Mouse (Mus musculus): ENCODE measurements around the gene Casp8ap2. TPM values are rescaled to one million over a fixed set of nuclear protein-coding genes. Genes with fewer than 3 reads are reported as not detected.

The Casp8ap2 gene
- 38.9 and 45.2 TPM in 2 replicates for polyA plus RNA-seq (2015; fragmentation: Nextera tagmentation; extraction: Ambion mirVana)

DNA sequence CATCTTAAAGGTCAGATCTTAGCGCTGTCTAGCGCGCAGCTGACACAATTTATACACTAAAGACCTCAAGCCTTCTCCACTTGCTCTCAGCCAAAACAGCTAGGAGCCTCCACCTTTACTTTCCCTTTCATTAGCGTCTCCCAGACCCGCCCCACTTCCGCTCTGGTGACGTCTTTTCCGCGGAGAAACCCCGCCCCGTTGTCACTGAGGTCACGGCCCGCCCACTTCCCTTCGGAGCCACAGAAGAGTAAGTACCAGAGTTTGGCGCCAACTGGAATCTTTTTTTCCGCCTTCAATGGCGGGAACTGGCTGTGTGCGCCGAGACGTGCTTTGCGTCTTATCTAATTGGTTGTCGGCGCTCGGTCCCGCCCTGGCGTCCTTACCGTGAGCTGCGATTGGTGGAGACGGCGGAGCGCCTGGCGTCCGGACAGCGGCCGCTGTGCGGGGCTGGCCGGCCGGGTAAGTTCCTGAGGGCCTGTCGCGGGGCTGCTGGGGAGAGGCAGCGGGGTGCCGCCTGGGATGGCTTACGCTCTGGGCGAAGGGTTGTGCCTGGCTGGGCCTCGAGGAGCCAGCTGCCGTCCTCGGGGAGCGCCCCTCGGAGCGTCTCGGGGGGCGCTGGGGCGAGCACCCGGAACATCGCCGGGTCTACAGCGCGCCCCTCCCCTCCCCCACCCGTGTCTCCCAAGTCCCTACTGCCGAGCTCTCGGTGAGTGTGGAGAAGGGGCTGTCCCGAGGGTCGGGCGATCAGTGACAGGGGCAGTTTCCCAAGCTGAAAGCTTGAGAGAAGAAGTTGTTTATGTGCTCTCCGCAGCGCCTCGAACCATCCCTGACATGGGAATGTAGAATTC, at the start of gene Casp8ap2:
Gene Casp8ap2 (plus strand): TSS at position 418 of the 848 bp plus-strand sequence.
- under 1% methylated on average over 66 of the region's 67 CpGs for WGBS
- peak; percentile 98 for ATAC-seq (ENCODE audit: low FRiP score)
- H3K9me3 ChIP-seq (replicated peaks), result no peaks in the 10 kb centered on the region
- H3K27me3 ChIP-seq (replicated peaks), result no peaks in the 10 kb centered on the region
- peak within 1 kb of the TSS; percentile 89 for H3K27ac ChIP-seq (replicated peaks)
- H3K4me2 ChIP-seq, result peak within 1 kb of the TSS; percentile 79
- no peaks in the 10 kb centered on the region for H3K36me3 ChIP-seq
- peak within 1 kb of the TSS; percentile 66 for H3K9ac ChIP-seq (replicated peaks)
- H3K4me3 ChIP-seq (replicated peaks), result peak within 1 kb of the TSS; percentile 76
- H3K4me1 ChIP-seq, result peaks cover 20% of the 10 kb centered on the region

DNA sequence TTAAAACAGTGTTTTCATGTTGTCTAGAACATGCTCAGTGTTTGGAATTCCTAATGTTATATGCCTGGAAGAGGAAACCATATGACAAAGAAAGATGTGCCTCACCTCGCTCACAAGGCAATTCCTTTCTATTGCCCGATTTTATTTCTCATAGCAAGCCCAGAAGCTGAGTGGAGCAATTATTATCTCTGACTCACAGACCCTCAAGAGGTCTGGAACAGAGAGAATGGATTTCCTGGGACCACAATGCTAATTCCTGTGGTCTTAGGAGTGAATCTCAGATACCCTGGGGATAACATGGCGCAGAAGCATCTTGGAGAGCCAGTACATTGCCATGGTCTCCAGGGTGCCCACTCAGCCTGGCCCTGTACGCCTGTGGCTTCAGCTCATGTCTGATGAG, 46.2 kb upstream of the Casp8ap2 start:
- WGBS, result 54% methylated on average over 4 of the region's 4 CpGs
- Histone ChIP-seq H3K4me2 (no peak overlapping the region), H3K27ac (replicated peaks) (0 out of 2 replicates have a peak overlapping the region, but pooled peaks have one; percentile 24), H3K9ac (replicated peaks) (no peak overlapping the region), H3K9me3 (replicated peaks) (no peaks in the 10 kb centered on the region), H3K4me3 (replicated peaks) (no peak overlapping the region), H3K27me3 (replicated peaks) (no peaks in the 10 kb centered on the region), H3K36me3 (peaks cover 7% of the 10 kb centered on the region; the same call in 1 of the 2 replicates), H3K4me1 (peaks cover 27% of the 10 kb centered on the region)
- no peak for ATAC-seq (ENCODE audit: low FRiP score)

DNA sequence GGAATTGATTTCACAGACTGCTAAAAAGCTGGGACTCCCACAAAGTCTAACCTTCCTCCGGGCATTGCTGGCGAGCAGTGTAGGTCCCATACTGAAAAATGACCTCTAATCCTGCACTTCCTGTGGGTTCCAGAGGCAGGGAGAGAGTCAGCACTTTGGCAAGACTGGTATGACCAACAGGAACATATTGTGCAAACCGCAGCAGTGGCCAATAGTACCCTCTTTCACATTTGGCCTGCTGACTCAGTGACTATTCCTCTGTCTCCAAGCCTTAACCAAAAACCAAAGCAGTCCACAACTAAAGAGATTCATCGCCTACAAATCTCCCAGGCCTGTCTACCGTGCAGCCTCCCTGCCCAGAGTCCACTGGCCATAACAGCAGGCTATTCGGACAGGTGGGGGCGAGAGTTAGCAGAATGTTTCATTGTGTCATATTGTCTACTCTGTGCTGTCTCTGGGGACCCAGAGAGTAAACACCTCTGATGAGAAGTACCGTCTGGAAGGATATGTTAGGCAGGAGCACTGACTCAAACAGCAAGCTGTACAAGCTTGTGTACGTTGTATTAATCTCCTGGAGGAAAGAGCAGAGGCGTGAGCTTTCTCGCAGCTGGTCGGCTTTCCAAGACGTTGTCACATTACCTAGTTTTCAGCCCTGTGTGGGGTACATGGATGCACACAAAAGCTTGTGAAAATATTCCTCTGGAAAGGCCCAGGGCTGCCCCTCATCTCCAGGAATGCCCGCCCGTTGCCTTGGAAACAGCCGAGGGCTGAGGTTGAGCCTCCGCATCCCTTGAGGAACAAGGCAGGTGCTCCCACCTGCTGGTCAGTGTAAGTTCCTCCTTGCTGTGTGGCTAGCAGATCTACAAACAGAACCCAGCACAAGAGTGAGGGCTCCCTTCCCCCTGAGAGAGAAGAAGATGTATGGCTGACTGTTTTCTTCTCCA, 45.0 kb upstream of the Casp8ap2 start:
- peak; percentile 68 for ATAC-seq (ENCODE audit: low FRiP score)
- 37% methylated on average over 17 of the region's 17 CpGs for WGBS
- peak overlapping the region; percentile 24 for H3K27ac ChIP-seq (replicated peaks)
- no peak overlapping the region for H3K9ac ChIP-seq (replicated peaks)
- H3K36me3 ChIP-seq, result peaks cover 5% of the 10 kb centered on the region; the same call in 1 of the 2 replicates
- no peak overlapping the region for H3K4me3 ChIP-seq (replicated peaks)
- no peak overlapping the region for H3K4me2 ChIP-seq
- H3K27me3 ChIP-seq (replicated peaks), result no peaks in the 10 kb centered on the region
- peaks cover 27% of the 10 kb centered on the region for H3K4me1 ChIP-seq
- no peaks in the 10 kb centered on the region for H3K9me3 ChIP-seq (replicated peaks)

DNA sequence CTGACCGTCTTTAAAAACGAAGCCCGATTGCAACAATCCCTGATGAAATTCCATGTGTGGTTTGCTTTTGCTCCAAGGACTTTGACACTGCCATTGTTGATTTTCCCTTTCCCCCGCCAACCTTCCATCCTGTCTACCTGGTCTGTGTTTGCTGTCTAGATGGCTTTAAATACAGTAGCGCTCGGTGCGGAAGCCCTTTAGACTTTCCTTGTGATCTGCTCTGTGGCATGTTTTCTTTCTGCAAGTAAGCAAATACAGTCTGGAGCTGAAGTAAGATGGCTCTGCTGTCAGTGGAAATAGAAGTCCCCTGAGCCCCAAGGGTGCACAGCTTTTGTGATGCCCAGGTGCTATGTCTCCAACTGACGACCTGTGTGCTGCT, 44.3 kb upstream of the Casp8ap2 start:
- Histone ChIP-seq H3K36me3 (peaks cover 6% of the 10 kb centered on the region; the same call in 1 of the 2 replicates), H3K4me3 (replicated peaks) (no peak overlapping the region), H3K4me2 (no peak overlapping the region), H3K27ac (replicated peaks) (peak overlapping the region; percentile 24), H3K9ac (replicated peaks) (no peak overlapping the region), H3K27me3 (replicated peaks) (no peaks in the 10 kb centered on the region), H3K4me1 (peaks cover 27% of the 10 kb centered on the region), H3K9me3 (replicated peaks) (no peaks in the 10 kb centered on the region)
- ATAC-seq (ENCODE audit: low FRiP score), result no peak
- WGBS, result 62% methylated on average over 8 of the region's 8 CpGs

DNA sequence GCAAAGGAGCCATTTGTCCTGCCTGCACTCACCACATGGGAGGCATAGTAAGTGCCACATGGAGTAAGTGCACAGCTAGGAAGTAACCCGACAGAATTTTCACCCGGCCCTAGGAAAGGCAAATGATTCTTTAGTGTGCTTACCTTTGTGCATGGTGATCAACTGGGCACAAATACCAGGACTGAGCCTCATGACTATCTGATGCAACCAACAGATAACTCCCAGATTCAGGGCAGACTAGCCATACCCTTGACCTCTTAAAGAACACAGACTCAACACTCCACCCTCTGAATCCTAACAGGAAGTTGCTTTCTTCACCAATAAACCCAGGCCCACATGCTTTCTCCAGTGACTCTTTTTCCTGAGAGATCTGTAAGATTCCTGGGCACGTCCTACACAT, 43.8 kb upstream of the Casp8ap2 start:
- no peak for ATAC-seq (ENCODE audit: low FRiP score)
- Histone ChIP-seq H3K4me2 (no peak overlapping the region), H3K36me3 (peaks cover 8% of the 10 kb centered on the region; the same call in 1 of the 2 replicates), H3K27ac (replicated peaks) (peak overlapping the region; percentile 24; the same call in 1 of the 2 replicates), H3K4me3 (replicated peaks) (no peak overlapping the region), H3K9ac (replicated peaks) (no peak overlapping the region), H3K27me3 (replicated peaks) (no peaks in the 10 kb centered on the region), H3K9me3 (replicated peaks) (no peaks in the 10 kb centered on the region), H3K4me1 (peaks cover 27% of the 10 kb centered on the region)
- 66% methylated on average over 3 of the region's 3 CpGs for WGBS

DNA sequence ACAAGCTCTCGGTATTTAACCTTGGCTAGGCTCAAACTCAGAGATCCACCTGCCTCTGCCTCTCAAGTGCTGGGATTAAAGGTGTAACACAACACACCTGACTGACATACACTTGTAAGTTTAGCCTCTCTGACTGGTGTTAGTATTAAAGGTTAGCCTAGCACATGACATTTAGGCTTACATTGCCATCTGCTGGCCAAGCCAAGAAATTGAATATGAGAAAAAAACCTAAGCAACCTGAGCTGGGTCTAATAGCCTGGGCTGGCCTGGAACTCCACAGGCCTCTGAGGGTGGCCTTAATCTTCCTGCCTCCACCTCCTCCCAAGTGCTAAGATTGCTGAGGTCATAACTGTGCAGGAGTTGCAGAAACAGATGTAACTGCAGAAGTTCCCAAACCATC, 43.1 kb upstream of the Casp8ap2 start:
- H3K4me3 ChIP-seq (replicated peaks), result no peak overlapping the region
- H3K27me3 ChIP-seq (replicated peaks), result no peaks in the 10 kb centered on the region
- H3K4me2 ChIP-seq, result no peak overlapping the region
- peaks cover 13% of the 10 kb centered on the region; the same call in 1 of the 2 replicates for H3K36me3 ChIP-seq
- H3K4me1 ChIP-seq, result peaks cover 27% of the 10 kb centered on the region
- H3K9me3 ChIP-seq (replicated peaks), result no peaks in the 10 kb centered on the region
- H3K27ac ChIP-seq (replicated peaks), result no peak overlapping the region
- WGBS, result 63% methylated on average over 1 of the region's 1 CpGs
- H3K9ac ChIP-seq (replicated peaks), result no peak overlapping the region
- ATAC-seq (ENCODE audit: low FRiP score), result peak; percentile 42; the same call in 1 of the 2 replicates

DNA sequence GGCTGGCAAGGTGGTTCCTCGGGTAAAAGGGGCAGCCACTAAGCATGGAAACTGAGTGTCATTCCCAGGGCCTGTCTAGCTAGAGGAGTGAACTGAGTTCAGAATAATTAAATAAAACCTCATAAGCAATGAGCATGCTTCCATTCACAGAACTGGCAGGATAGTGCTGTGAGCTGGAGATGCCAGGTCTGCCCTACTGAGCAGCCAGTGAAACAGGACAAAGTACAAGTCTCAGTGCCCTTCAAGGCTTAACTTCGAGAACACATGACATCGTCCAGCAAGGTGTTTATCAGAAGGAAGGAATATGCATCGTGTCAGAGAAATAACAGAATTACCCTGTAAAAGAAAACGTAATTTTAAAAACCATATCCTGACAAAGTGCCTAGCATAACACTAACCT, 41.7 kb upstream of the Casp8ap2 start:
- WGBS, result 91% methylated on average over 5 of the region's 5 CpGs
- no peak for ATAC-seq (ENCODE audit: low FRiP score)
- Histone ChIP-seq H3K9ac (replicated peaks) (no peak overlapping the region), H3K4me1 (peaks cover 27% of the 10 kb centered on the region), H3K27me3 (replicated peaks) (no peaks in the 10 kb centered on the region), H3K4me2 (no peak overlapping the region), H3K36me3 (peaks cover 13% of the 10 kb centered on the region; the same call in 1 of the 2 replicates), H3K27ac (replicated peaks) (no peak overlapping the region), H3K4me3 (replicated peaks) (no peak overlapping the region), H3K9me3 (replicated peaks) (no peaks in the 10 kb centered on the region)

DNA sequence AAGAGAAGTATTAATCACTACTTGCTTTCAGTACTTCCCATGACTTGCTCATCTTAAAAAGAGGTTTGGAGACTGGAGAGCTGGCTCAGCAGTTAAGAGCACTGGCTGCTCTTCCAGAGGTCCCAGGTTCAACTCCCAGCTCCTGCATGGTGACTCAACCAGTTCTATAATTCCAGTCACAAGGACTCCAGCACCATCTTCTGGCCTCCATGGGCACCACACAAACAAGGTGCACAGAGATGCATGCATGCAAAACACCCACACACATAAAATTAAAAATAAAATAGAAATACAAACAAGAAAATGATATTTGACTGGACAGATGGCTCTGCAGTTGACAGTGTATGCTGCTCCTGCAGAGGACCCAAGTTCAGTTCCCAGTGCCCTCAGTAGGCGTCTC, 40.6 kb upstream of the Casp8ap2 start:
- WGBS, result 90% methylated on average over 1 of the region's 1 CpGs
- Histone ChIP-seq H3K27ac (replicated peaks) (no peak overlapping the region), H3K4me2 (no peak overlapping the region), H3K4me3 (replicated peaks) (no peak overlapping the region), H3K4me1 (peaks cover 20% of the 10 kb centered on the region), H3K9me3 (replicated peaks) (no peaks in the 10 kb centered on the region), H3K9ac (replicated peaks) (no peak overlapping the region), H3K36me3 (peaks cover 17% of the 10 kb centered on the region; the same call in 1 of the 2 replicates), H3K27me3 (replicated peaks) (no peaks in the 10 kb centered on the region)
- no peak for ATAC-seq (ENCODE audit: low FRiP score)

DNA sequence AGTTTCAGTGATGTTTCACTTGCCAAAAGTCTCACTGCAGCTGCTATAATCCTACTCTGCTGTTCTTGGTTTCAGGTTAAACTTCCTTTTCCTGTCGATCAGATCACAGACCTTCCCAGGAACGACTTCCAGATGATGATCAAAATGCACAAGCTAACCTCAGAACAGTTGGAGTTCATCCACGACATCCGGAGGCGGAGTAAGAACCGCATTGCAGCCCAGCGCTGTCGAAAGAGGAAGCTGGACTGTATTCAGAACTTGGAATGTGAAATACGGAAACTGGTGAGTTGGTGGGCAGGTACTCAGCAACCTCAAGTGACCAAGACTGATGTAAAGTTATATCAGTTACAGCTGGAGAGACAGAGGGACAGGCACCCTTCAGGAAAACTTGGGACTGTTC, 40.1 kb upstream of the Casp8ap2 start:
- 80% methylated on average over 9 of the region's 9 CpGs for WGBS

DNA sequence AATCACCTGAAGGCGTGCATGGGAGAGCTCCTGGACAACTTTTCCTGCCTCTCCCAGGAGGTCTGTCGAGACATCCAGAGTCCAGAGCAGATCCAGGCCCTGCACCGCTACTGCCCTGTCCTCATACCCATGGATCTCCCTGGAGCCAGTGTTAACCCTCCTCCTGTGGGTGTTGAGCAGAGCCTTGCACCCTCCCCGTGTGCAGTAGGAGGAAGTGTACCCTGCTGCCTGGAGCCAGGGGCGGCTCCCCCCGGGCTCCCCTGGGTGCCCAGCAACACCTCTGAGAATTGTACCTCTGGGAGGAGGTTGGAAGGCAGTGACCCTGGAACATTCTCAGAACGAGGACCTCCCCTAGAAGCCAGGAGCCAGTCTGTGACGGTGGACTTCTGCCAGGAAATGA, 35.4 kb upstream of the Casp8ap2 start:
- no peaks in the 10 kb centered on the region for H3K4me1 ChIP-seq
- no peak for ATAC-seq (ENCODE audit: low FRiP score)
- no peaks in the 10 kb centered on the region for H3K9me3 ChIP-seq (replicated peaks)
- 84% methylated on average over 8 of the region's 8 CpGs for WGBS
- no peaks in the 10 kb centered on the region for H3K27me3 ChIP-seq (replicated peaks)
- H3K4me3 ChIP-seq (replicated peaks), result no peak overlapping the region
- no peak overlapping the region for H3K9ac ChIP-seq (replicated peaks)
- peaks cover 23% of the 10 kb centered on the region for H3K36me3 ChIP-seq
- no peak overlapping the region for H3K27ac ChIP-seq (replicated peaks)
- no peak overlapping the region for H3K4me2 ChIP-seq

More for the DNA sequence above, 40.1 kb upstream of the Casp8ap2 start:
- Histone ChIP-seq H3K4me1 (peaks cover 14% of the 10 kb centered on the region), H3K36me3 (peaks cover 20% of the 10 kb centered on the region), H3K27ac (replicated peaks) (no peak overlapping the region), H3K4me2 (no peak overlapping the region), H3K27me3 (replicated peaks) (no peaks in the 10 kb centered on the region), H3K9me3 (replicated peaks) (no peaks in the 10 kb centered on the region), H3K9ac (replicated peaks) (no peak overlapping the region), H3K4me3 (replicated peaks) (no peak overlapping the region)
- ATAC-seq (ENCODE audit: low FRiP score), result no peak

DNA sequence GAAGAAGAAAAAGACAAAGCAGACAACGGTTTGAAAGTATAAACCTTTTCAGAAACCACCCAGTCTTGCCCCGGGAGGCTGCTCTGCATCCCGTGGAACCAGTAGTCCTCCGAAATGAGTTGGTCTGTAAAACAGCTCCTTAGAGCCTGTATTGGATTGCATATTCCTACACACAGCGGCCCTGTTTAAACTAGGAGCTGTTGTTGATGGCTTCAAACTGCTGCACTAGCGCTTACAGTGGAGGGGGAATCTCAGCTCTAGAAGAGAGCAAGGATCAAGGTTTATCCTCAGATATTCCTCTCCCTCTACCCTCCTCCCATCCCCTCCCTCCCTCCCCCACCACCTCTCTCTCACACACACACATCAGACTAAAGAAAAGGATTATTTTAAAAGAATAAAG, 31.1 kb upstream of the Casp8ap2 start:
- peaks cover 9% of the 10 kb centered on the region for H3K36me3 ChIP-seq
- WGBS, result 34% methylated on average over 6 of the region's 6 CpGs
- no peak overlapping the region for H3K4me2 ChIP-seq
- H3K9me3 ChIP-seq (replicated peaks), result no peaks in the 10 kb centered on the region
- H3K9ac ChIP-seq (replicated peaks), result no peak overlapping the region
- H3K27ac ChIP-seq (replicated peaks), result no peak overlapping the region
- H3K27me3 ChIP-seq (replicated peaks), result no peaks in the 10 kb centered on the region
- H3K4me1 ChIP-seq, result no peaks in the 10 kb centered on the region
- no peak for ATAC-seq (ENCODE audit: low FRiP score)
- no peak overlapping the region for H3K4me3 ChIP-seq (replicated peaks)
